Mouse (Mus musculus) stomach, postnatal 0 days (tissue): ENCODE data around the gene Plxna4. TPM values are rescaled to one million over a fixed set of nuclear protein-coding genes. Genes with fewer than 3 reads are reported as not detected.

Source experiments
- ATAC-seq: fragments of 200-750 bp; cut with Nextera tagmentation; 2 replicates; pipeline ENCODE4 v1.8.0; 2017; ENCODE audit not compliant: low FRiP score, low TSS enrichment
- DNase-seq: peaks from one replicate; pipeline ENCODE4 v3.0.0-alpha.2; 2016; ENCODE audit warnings: low spot score
- H3K27ac ChIP-seq: fragments of 300-500 bp; sonication (generic); replicated peaks from 2 replicates; pipeline ENCODE4 v1.5.1; 2014; ENCODE audit warnings: mild to moderate bottlenecking, control low read depth
- H3K27me3 ChIP-seq: fragments of 300-500 bp; sonication (generic); 2 replicates; pipeline ENCODE4 v1.6.1; 2014; ENCODE audit warnings: low read length; ENCODE audit not compliant: control insufficient read depth, insufficient read depth
- H3K36me3 ChIP-seq: fragments of 300-500 bp; sonication (generic); 2 replicates; pipeline ENCODE4 v1.6.1; 2014; ENCODE audit warnings: low read length, mixed read lengths; ENCODE audit not compliant: control insufficient read depth, insufficient read depth
- H3K4me1 ChIP-seq: fragments of 300-500 bp; sonication (generic); replicated peaks from 2 replicates; pipeline ENCODE4 v1.6.1; 2014; ENCODE audit warnings: antibody characterized with exemption; ENCODE audit not compliant: control insufficient read depth, insufficient read depth
- H3K4me2 ChIP-seq: fragments of 300-500 bp; sonication (generic); replicated peaks from 2 replicates; pipeline ENCODE4 v1.6.1; 2014; ENCODE audit warnings: low read depth, mild to moderate bottlenecking, control low read depth, moderate library complexity
- H3K4me3 ChIP-seq: fragments of 300-500 bp; sonication (generic); 2 replicates; pipeline ENCODE4 v1.5.1; 2014; ENCODE audit warnings: low read depth, low read length, control low read depth
- H3K9ac ChIP-seq: fragments of 300-500 bp; sonication (generic); 2 replicates; pipeline ENCODE4 v1.6.1; 2014; ENCODE audit warnings: mild to moderate bottlenecking, low read length, control low read depth, mixed read lengths
- H3K9me3 ChIP-seq: fragments of 300-500 bp; sonication (generic); 2 replicates; pipeline ENCODE4 v1.6.1; 2016; ENCODE audit warnings: low read length; ENCODE audit not compliant: control insufficient read depth
- CTCF ChIP-seq: IDR thresholded peaks from 2 replicates; pipeline ENCODE4 v1.5.1; 2016; ENCODE audit warnings: antibody characterized with exemption, low read depth, mild to moderate bottlenecking, moderate library complexity
- EP300 ChIP-seq: optimal IDR thresholded peaks from 2 replicates; pipeline ENCODE3; 2016; ENCODE audit warnings: antibody characterized with exemption
- WGBS: fragments of 180-500 bp; shearing (Covaris S2); extraction: QIAGEN DNeasy Blood & Tissue Kit; methylation state at CpG from one replicate; pipeline ENCODE4 v1.1.7; 2014; 5-methylcytosine and 5-hydroxymethylcytosine counted together
- polyA plus RNA-seq: library from polyadenylated mRNA; unstranded; fragments of >200 nt; fragmentation: Nextera tagmentation; extraction: Ambion mirVana; gene quantifications from 2 replicates; pipeline ENCODE4 v1.2.1, GENCODE M21; 2015

Plxna4 gene
- polyA plus RNA-seq, 1 experiment from 2014 or later: 1.1 TPM

DNA sequence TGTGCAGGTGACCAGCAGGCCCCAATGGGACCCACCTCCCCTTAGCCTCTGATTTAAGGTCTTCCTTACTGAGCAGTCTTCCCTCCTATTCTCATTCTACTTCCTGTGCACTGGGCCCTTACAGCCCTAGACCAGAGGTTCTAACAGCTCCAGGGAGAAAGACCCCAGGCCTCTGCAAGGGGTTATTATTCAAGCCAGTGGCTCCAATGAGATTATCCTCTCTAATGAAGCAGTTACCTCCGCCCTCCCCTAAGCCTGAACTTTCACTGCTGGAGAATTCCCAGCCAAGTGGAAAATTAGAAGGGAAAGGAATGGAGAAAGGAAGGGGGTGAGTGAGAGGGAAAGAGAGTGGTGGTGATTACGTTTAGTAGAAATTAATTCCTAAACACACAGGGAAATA lies 345.0 kb downstream of the Plxna4 start:
- no peak overlapping the region for H3K9ac ChIP-seq
- no peak for TF ChIP-seq EP300
- TF ChIP-seq CTCF: no peak
- H3K4me3 ChIP-seq: no peak overlapping the region
- no peaks in the 10 kb centered on the region for H3K9me3 ChIP-seq
- no peaks in the 10 kb centered on the region for H3K36me3 ChIP-seq
- WGBS: 74% methylated on average over 2 of the region's 2 CpGs
- DNase-seq (no peak), ATAC-seq (no peak)
- no peaks in the 10 kb centered on the region for H3K4me1 ChIP-seq
- H3K27ac ChIP-seq: no peak overlapping the region
- no peak overlapping the region for H3K4me2 ChIP-seq
- no peaks in the 10 kb centered on the region for H3K27me3 ChIP-seq

DNA sequence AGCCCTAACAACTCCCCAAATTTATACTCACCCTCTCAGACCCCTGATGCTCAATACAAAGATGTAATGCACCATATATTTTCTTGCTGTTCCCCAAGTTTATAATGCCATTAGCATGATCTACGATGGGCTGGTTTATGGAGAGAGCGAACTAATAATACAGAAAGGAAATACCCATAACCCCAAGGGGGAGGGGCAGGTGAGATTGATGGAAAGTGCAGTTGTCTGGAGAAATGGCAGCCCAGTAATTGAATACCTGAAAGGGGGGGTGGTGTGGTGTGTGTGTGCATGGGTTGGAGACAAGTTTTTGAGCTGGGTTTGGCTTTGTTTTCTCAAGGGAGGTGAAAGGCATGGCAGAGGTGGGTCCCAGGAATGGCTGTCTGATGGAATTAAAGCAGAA lies 356.6 kb downstream of the Plxna4 start:
- Histone ChIP-seq H3K9ac (no peak overlapping the region), H3K36me3 (no peaks in the 10 kb centered on the region), H3K4me3 (no peak overlapping the region), H3K27me3 (no peaks in the 10 kb centered on the region), H3K9me3 (no peaks in the 10 kb centered on the region), H3K4me1 (no peaks in the 10 kb centered on the region), H3K4me2 (no peak overlapping the region), H3K27ac (no peak overlapping the region)
- TF ChIP-seq CTCF: no peak
- no peak for TF ChIP-seq EP300
- no peak for ATAC-seq
- DNase-seq: no peak
- WGBS: 69% methylated on average over 2 of the region's 2 CpGs

DNA sequence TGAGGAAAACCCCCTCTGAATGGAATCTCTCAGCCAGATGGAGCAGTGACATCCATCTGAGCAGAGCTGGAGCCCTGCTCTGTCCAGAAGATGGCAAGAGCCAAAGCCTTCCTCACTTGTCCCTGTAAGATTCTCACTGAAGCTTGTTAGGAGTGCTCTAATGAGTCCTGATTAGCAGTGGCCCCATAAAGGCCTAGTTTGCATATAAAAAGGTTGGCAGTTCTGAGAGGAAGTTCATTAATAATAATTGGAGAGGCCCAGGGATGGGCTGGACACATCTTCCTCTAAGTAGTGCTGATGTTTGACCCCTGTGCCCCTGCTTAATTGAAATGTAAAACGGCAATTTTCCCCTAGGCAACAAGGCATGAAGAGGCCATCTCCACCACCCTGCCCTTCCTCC lies 361.4 kb downstream of the Plxna4 start:
- Histone ChIP-seq H3K9me3 (no peaks in the 10 kb centered on the region), H3K9ac (no peak overlapping the region), H3K36me3 (no peaks in the 10 kb centered on the region), H3K4me3 (no peak overlapping the region), H3K4me2 (no peak overlapping the region), H3K27me3 (no peaks in the 10 kb centered on the region), H3K27ac (no peak overlapping the region), H3K4me1 (no peaks in the 10 kb centered on the region)
- no peak for DNase-seq
- ATAC-seq: no peak
- TF ChIP-seq CTCF (no peak), EP300 (no peak)
- 53% methylated on average over 1 of the region's 1 CpGs for WGBS

DNA sequence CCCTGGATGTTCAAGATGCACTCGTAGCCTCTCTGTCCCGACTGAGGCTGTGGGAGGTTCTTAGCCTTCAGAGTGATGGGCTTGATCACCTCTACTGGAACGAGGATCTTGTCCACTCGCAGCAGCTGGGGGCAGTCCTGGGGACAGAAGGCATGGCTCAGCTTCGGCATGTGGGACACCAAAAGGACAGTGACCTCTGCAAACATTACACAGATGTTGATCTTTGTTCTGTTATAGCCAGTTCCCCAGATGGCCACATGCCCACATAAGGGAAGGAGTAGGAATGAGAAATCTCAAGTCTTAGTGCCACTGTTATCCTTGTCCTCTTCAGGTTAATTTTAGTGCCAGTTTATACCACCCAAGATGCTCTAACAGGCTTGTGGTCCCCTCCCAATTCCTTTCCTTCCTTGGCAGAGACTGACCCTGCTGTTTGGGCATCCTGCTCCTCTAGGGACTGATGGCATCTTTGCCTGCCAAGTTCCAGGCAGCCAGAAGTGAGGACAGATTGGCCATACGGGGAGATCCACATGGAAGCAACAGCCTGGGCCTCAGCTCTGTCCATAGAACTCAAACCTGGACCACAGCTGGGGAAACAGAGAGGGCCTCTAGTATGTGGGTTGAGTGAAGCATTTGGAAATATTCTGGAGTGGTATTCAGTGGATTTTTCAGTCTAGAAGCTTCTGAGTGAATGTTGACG lies 363.8 kb downstream of the Plxna4 start:
- WGBS: 65% methylated on average over 7 of the region's 7 CpGs

DNA sequence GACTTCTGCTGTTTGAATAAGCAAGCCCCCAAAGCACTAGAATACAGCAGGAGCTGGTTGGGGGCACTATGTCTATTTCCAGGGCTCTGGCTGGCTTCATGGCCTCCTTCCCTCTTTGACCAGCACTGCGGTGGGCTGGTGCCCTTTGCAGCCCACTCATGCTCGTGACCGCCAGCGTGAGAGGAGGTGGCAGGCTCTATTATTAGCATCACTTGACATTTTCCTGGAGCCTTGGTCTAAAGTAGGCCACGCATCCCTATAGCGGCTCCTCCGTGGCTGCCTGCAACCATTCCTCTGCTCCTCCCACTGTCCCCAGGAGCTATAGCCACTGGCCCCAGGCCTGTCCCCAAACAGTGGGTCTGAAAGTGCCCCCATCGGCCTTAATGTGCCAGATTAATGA lies 367.2 kb downstream of the Plxna4 start:
- Histone ChIP-seq H3K4me2 (no peak overlapping the region), H3K27me3 (no peaks in the 10 kb centered on the region), H3K4me3 (no peak overlapping the region), H3K27ac (no peak overlapping the region), H3K4me1 (no peaks in the 10 kb centered on the region), H3K9ac (no peak overlapping the region), H3K9me3 (no peaks in the 10 kb centered on the region), H3K36me3 (no peaks in the 10 kb centered on the region)
- TF ChIP-seq EP300: no peak
- TF ChIP-seq CTCF: no peak
- ATAC-seq (no peak), DNase-seq (no peak)
- 83% methylated on average over 8 of the region's 8 CpGs for WGBS

More for the DNA sequence above, 363.8 kb downstream of the Plxna4 start:
- no peak overlapping the region for H3K9ac ChIP-seq
- no peak for TF ChIP-seq EP300
- TF ChIP-seq CTCF: no peak
- no peaks in the 10 kb centered on the region for H3K36me3 ChIP-seq
- H3K4me3 ChIP-seq: no peak overlapping the region
- H3K4me1 ChIP-seq: no peaks in the 10 kb centered on the region
- H3K9me3 ChIP-seq: no peaks in the 10 kb centered on the region
- no peak overlapping the region for H3K27ac ChIP-seq
- ATAC-seq (no peak), DNase-seq (no peak)
- no peaks in the 10 kb centered on the region for H3K27me3 ChIP-seq
- no peak overlapping the region for H3K4me2 ChIP-seq

DNA sequence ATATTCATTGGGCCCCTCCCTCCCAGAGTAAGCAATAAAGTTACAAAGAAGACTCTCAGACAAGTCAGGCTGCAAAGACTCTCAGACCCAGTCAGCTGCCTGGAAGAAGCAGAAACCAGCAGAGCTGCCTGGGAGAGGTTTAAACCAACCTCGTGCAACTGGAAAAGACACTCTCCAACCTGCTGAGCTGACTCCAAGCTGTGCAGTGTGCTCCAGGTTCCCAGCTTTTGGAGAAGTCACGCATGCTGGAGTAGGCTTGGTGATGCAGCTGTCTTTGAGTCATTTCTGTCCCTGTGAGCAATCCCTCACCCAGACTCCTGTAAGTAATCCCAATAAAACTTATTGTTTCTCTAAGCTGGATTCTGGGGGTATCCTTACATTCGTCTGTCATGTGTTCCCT lies 369.4 kb downstream of the Plxna4 start:
- WGBS: 70% methylated on average over 3 of the region's 3 CpGs
- TF ChIP-seq CTCF (no peak), EP300 (no peak)
- Histone ChIP-seq H3K9me3 (no peaks in the 10 kb centered on the region), H3K27ac (no peak overlapping the region), H3K4me3 (no peak overlapping the region), H3K4me2 (no peak overlapping the region), H3K4me1 (no peaks in the 10 kb centered on the region), H3K9ac (no peak overlapping the region), H3K36me3 (no peaks in the 10 kb centered on the region), H3K27me3 (no peaks in the 10 kb centered on the region)
- no peak for ATAC-seq
- DNase-seq: no peak
